Mouse (Mus musculus) MEL (cell line): ENCODE results near the gene Rbms2. TPM values are rescaled to one million over a fixed set of nuclear protein-coding genes. Genes with fewer than 3 reads are reported as not detected.

Experiments
- DNase-seq: peaks from one replicate; pipeline ENCODE4 v3.0.0; 2011; ENCODE audit warnings: low read depth, low spot score
- H3K27ac ChIP-seq: 2 replicates; pipeline ENCODE4 v1.5.1; 2012; ENCODE audit warnings: low read depth, mild to moderate bottlenecking, control low read depth, low read length, moderate library complexity; ENCODE audit not compliant: control insufficient read depth
- H3K27me3 ChIP-seq, 2 experiments: fragments of 150-350 bp in 1 of 2; sonication (generic) in 1 of 2; 2 replicates each; pipeline ENCODE4 v1.6.1; 2012; ENCODE audit warnings: low read length in 2 of 2, mild to moderate bottlenecking in 2 of 2, improper control_type of control experiment in 1 of 2, moderate library complexity in 1 of 2; ENCODE audit not compliant: insufficient read depth in 2 of 2, control insufficient read depth in 1 of 2
- H3K36me3 ChIP-seq, 2 experiments: 2 replicates each; pipeline ENCODE4 v1.6.1; 2012 to 2014; ENCODE audit warnings: low read length in 2 of 2, improper control_type of control experiment in 1 of 2, inconsistent platforms in 1 of 2, mild to moderate bottlenecking in 1 of 2; ENCODE audit not compliant: insufficient read depth in 2 of 2, control insufficient read depth in 1 of 2
- H3K4me1 ChIP-seq, 2 experiments: fragments of 150-350 bp in 1 of 2; sonication (generic) in 1 of 2; 2 replicates each; pipeline ENCODE4 v1.6.1; 2012; ENCODE audit warnings: low read length in 2 of 2, improper control_type of control experiment in 1 of 2, mild to moderate bottlenecking in 1 of 2; ENCODE audit not compliant: insufficient read depth in 2 of 2, control insufficient read depth in 1 of 2
- H3K4me3 ChIP-seq, 2 experiments: fragments of 150-350 bp in 1 of 2; sonication (generic) in 1 of 2; 2 replicates each; pipeline ENCODE4 v1.5.1; 2012; ENCODE audit warnings: low read depth in 2 of 2, low read length in 2 of 2, mild to moderate bottlenecking in 2 of 2, moderate library complexity in 2 of 2, control low read depth in 1 of 2, improper control_type of control experiment in 1 of 2; ENCODE audit not compliant: control insufficient read depth in 1 of 2, insufficient read depth in 1 of 2
- H3K79me2 ChIP-seq: 2 replicates; pipeline ENCODE4 v1.6.1; 2012; ENCODE audit warnings: mild to moderate bottlenecking, low read length, moderate library complexity; ENCODE audit not compliant: control insufficient read depth, poor library complexity, insufficient read depth
- H3K9ac ChIP-seq: 2 replicates; pipeline ENCODE4 v1.6.1; 2012; ENCODE audit warnings: low read depth, mild to moderate bottlenecking, control low read depth, low read length, moderate library complexity; ENCODE audit not compliant: control insufficient read depth, poor library complexity, severe bottlenecking
- H3K9me3 ChIP-seq: fragments of 150-350 bp; sonication (generic); replicated peaks from 2 replicates; pipeline ENCODE4 v1.6.1; 2012; ENCODE audit warnings: mild to moderate bottlenecking, low read length, improper control_type of control experiment, moderate library complexity; ENCODE audit not compliant: insufficient read depth
- BHLHE40 ChIP-seq: IDR thresholded peaks from 2 replicates; pipeline ENCODE4 v1.6.1; 2012; ENCODE audit warnings: low read depth, mild to moderate bottlenecking, inconsistent platforms, low read length, improper control_type of control experiment, borderline replicate concordance
- CHD1 ChIP-seq: IDR thresholded peaks from 2 replicates; pipeline ENCODE4 v1.6.1; 2012; ENCODE audit warnings: low read depth, mild to moderate bottlenecking, inconsistent platforms, low read length, improper control_type of control experiment
- ELF1 ChIP-seq: IDR thresholded peaks from 2 replicates; pipeline ENCODE4 v1.6.1; 2014; ENCODE audit warnings: low read depth, mild to moderate bottlenecking, inconsistent platforms, low read length, improper control_type of control experiment, moderate library complexity
- EP300 ChIP-seq, 2 experiments: IDR thresholded peaks; 2 replicates each; pipeline ENCODE4 v1.6.1; 2011; ENCODE audit warnings: improper control_type of control experiment in 2 of 2, low read length in 2 of 2, low read depth in 1 of 2, mild to moderate bottlenecking in 1 of 2
- GATA1 ChIP-seq: IDR thresholded peaks from 2 replicates; pipeline ENCODE4 v1.6.1; 2011; ENCODE audit warnings: low read depth, low read length, improper control_type of control experiment
- MAX ChIP-seq: IDR thresholded peaks from 2 replicates; pipeline ENCODE4 v1.6.1; 2011; ENCODE audit warnings: low read length, improper control_type of control experiment
- MAZ ChIP-seq: IDR thresholded peaks from 2 replicates; pipeline ENCODE4 v1.6.1; 2012; ENCODE audit warnings: low read depth, mild to moderate bottlenecking, inconsistent platforms, low read length, improper control_type of control experiment
- MEF2A ChIP-seq: IDR thresholded peaks from 2 replicates; pipeline ENCODE4 v1.6.1; 2014; ENCODE audit warnings: low read depth, mild to moderate bottlenecking, inconsistent platforms, low read length, improper control_type of control experiment; ENCODE audit not compliant: poor library complexity, insufficient replicate concordance, severe bottlenecking; ENCODE audit errors: extremely low read depth
- MYB ChIP-seq: IDR thresholded peaks from 2 replicates; pipeline ENCODE4 v1.6.1; 2011; ENCODE audit warnings: mild to moderate bottlenecking, low read depth, low read length, improper control_type of control experiment
- NRF1 ChIP-seq: IDR thresholded peaks from 2 replicates; pipeline ENCODE4 v1.6.1; 2014; ENCODE audit warnings: low read depth, mild to moderate bottlenecking, inconsistent platforms, low read length, improper control_type of control experiment, moderate library complexity; ENCODE audit not compliant: poor library complexity, insufficient read depth, severe bottlenecking
- RAD21 ChIP-seq: IDR thresholded peaks from 2 replicates; pipeline ENCODE4 v1.6.1; 2011; ENCODE audit warnings: mild to moderate bottlenecking, low read depth, low read length, improper control_type of control experiment
- SIN3A ChIP-seq: IDR thresholded peaks from 2 replicates; pipeline ENCODE4 v1.6.1; 2012; ENCODE audit warnings: low read length, improper control_type of control experiment, inconsistent platforms
- TAL1 ChIP-seq: IDR thresholded peaks from 2 replicates; pipeline ENCODE4 v1.6.1; 2012; ENCODE audit warnings: mild to moderate bottlenecking, inconsistent platforms, low read length, moderate library complexity, mixed read lengths
- TBP ChIP-seq: IDR thresholded peaks from 2 replicates; pipeline ENCODE4 v1.8.0; 2011; ENCODE audit warnings: low read depth, low read length, improper control_type of control experiment
- TCF12 ChIP-seq: IDR thresholded peaks from 2 replicates; pipeline ENCODE4 v1.6.1; 2014; ENCODE audit warnings: low read depth, mild to moderate bottlenecking, inconsistent platforms, low read length, improper control_type of control experiment, moderate library complexity
- UBTF ChIP-seq: IDR thresholded peaks from 2 replicates; pipeline ENCODE4 v1.6.1; 2012; ENCODE audit warnings: low read depth, mild to moderate bottlenecking, inconsistent platforms, low read length, improper control_type of control experiment, moderate library complexity, borderline replicate concordance; ENCODE audit not compliant: insufficient read depth
- USF1 ChIP-seq: IDR thresholded peaks from 2 replicates; pipeline ENCODE4 v1.6.1; 2014; ENCODE audit warnings: low read depth, mild to moderate bottlenecking, inconsistent platforms, low read length, improper control_type of control experiment, moderate library complexity
- ZC3H11A ChIP-seq: IDR thresholded peaks from 2 replicates; pipeline ENCODE4 v1.6.1; 2012; ENCODE audit warnings: low read depth, mild to moderate bottlenecking, inconsistent platforms, low read length, improper control_type of control experiment
- ZKSCAN1 ChIP-seq: IDR thresholded peaks from 2 replicates; pipeline ENCODE4 v1.6.1; 2012; ENCODE audit warnings: low read depth, mild to moderate bottlenecking, inconsistent platforms, low read length, improper control_type of control experiment, moderate library complexity
- ZMIZ1 ChIP-seq: IDR thresholded peaks from 2 replicates; pipeline ENCODE4 v1.6.1; 2012; ENCODE audit warnings: low read depth, mild to moderate bottlenecking, inconsistent platforms, low read length, improper control_type of control experiment, moderate library complexity
- ZNF384 ChIP-seq: IDR thresholded peaks from 2 replicates; pipeline ENCODE4 v1.6.1; 2012; ENCODE audit warnings: low read depth, mild to moderate bottlenecking, inconsistent platforms, low read length, improper control_type of control experiment
- polyA plus RNA-seq, 2 experiments: library from polyadenylated mRNA; stranded (reverse) in 1 of 2; unstranded in 1 of 2; fragments of >175 nt in 1 of 2; fragments of >200 nt in 1 of 2; gene quantifications; 2 replicates each; pipeline versions ENCODE4 v1.2.1 to v1.2.4; 2012; ENCODE audit warnings: low replicate concordance in 2 of 2, low read depth in 1 of 2; ENCODE audit not compliant: insufficient read length in 2 of 2, insufficient read depth in 1 of 2, missing spikeins in 1 of 2
- total RNA-seq: library from RNA; depleted of rRNA; stranded (reverse); fragments of 300-350 nt; gene quantifications from 2 replicates; pipeline ENCODE4 v1.2.3, GENCODE M21; 2012

Rbms2 gene
- total and polyA plus RNA-seq, 3 experiments = 5.1 to 23.5 TPM; not detected in 1

DNA sequence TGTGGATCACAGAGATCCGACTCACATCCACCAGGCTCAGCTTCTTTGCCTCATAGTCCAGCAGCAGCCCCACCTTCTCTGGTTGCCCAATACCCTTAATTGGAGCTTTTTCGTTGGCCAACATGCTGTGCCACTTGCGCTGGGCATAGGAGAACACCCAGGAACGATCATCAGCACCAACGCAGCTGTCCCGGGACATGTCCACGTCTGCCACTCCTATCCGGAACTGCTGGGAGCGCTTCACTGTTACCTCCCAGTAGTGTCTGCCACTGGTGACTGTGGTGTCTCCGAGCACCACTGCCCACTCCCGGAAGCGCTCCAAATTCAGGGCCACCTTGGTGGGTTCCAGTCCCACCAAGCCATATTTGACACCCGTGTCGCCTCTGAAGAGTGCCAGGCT lies 30.9 kb upstream of the Rbms2 start:
- H3K27me3 ChIP-seq = no peaks in the 10 kb centered on the region
- peak overlapping the region; percentile 75 to 89 for H3K4me3 ChIP-seq
- TF ChIP-seq RAD21 (no peak), UBTF (no peak), ZKSCAN1 (no peak), TBP (no peak), ZMIZ1 (no peak), CHD1 (no peak), USF1 (no peak), ZC3H11A (no peak), MEF2A (no peak), MAX (no peak), SIN3A (no peak), GATA1 (no peak), NRF1 (no peak), TAL1 (no peak), MAZ (no peak)
- TF ChIP-seq, all 39 proteins: peak for 0
- no peaks in the 10 kb centered on the region for H3K9me3 ChIP-seq
- H3K79me2 ChIP-seq = peaks cover 11% of the 10 kb centered on the region
- peaks cover 0 to 13% of the 10 kb centered on the region in 2 experiments; a peak in 2 of 4 replicates for H3K36me3 ChIP-seq
- H3K27ac ChIP-seq = 0 out of 2 replicates have a peak overlapping the region, but pooled peaks have one; percentile 46
- peak overlapping the region; percentile 78 for H3K9ac ChIP-seq
- no peak for DNase-seq
- H3K4me1 ChIP-seq = peaks cover 2 to 15% of the 10 kb centered on the region in 2 experiments; a peak in 3 of 4 replicates

DNA sequence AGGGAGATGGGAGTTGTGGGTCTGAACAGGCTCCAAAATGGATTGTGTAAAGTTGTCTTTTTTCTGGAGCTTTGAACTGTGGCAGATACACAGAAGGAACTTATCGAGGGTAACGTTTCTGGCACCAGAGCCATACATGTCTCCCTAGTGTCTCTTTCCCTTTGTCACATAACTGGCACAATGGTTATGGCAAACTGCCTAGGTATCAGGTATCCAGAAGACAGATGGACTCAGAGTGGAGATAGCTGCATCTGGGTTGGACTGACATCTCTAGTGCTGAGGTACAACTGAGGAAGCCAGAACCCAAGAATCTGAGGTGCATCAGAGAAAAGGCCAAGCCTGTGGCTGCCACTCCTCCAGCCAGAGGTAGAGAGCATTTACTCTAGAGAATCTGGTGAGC lies 30.0 kb upstream of the Rbms2 start:
- Histone ChIP-seq H3K9ac (no peak overlapping the region), H3K79me2 (peaks cover 11% of the 10 kb centered on the region), H3K36me3 (peaks cover 0 to 13% of the 10 kb centered on the region in 2 experiments; a peak in 2 of 4 replicates), H3K4me3 (no peak overlapping the region), H3K9me3 (no peaks in the 10 kb centered on the region), H3K27ac (no peak overlapping the region; the same call in 1 of the 2 replicates), H3K27me3 (no peaks in the 10 kb centered on the region), H3K4me1 (peaks cover 2 to 15% of the 10 kb centered on the region in 2 experiments; a peak in 3 of 4 replicates)
- TF ChIP-seq MYB = no peak
- TF ChIP-seq EP300 (IDR thresholded peaks at IDR 0.05; ENCODE audit: low read depth in 1 of 2, low read length in 2 of 2) = peak in 1 of 2 experiments; percentile 18; a peak in 1 of 4 replicates
- no peak for TF ChIP-seq ELF1
- no peak for TF ChIP-seq MEF2A
- peak; percentile 36 for TF ChIP-seq TAL1
- TF ChIP-seq ZNF384 = no peak
- peak; percentile 52; the same call in 1 of the 2 replicates for TF ChIP-seq TCF12
- TF ChIP-seq BHLHE40 = no peak
- DNase-seq = no peak
